Mouse (Mus musculus) lung, adult 2 months (tissue): ENCODE measurements around the gene Epha1. TPM values are rescaled to one million over a fixed set of nuclear protein-coding genes. Genes with fewer than 3 reads are reported as not detected.

ENCODE experiments used
- DNase-seq: peaks from one replicate; pipeline ENCODE4 v3.0.0; 2022
- H3K4me1 ChIP-seq: fragments of 200-500 bp; 2 replicates; pipeline ENCODE4 v1.6.1; 2011; ENCODE audit warnings: low read length; ENCODE audit not compliant: control insufficient read depth, insufficient read depth
- H3K4me3 ChIP-seq: fragments of 200-500 bp; replicated peaks from 2 replicates; pipeline ENCODE3; 2011; ENCODE audit warnings: low read depth, mild to moderate bottlenecking, control low read depth, low read length; ENCODE audit errors: extremely low read depth
- CTCF ChIP-seq: fragments of 200-500 bp; IDR thresholded peaks from 2 replicates; pipeline ENCODE4 v1.5.1; 2011; ENCODE audit warnings: mild to moderate bottlenecking, low read length, control low read depth; ENCODE audit not compliant: insufficient read depth
- POLR2A ChIP-seq: fragments of 200-500 bp; IDR thresholded peaks from 2 replicates; pipeline ENCODE4 v1.6.1; 2011; ENCODE audit warnings: low read depth, mild to moderate bottlenecking, control low read depth, low read length, borderline replicate concordance; ENCODE audit errors: extremely low read depth
- WGBS: fragments of 180-500 bp; shearing (Covaris S2); methylation state at CpG from one replicate; pipeline ENCODE4 v1.1.7; 2018; 5-methylcytosine and 5-hydroxymethylcytosine counted together
- polyA plus RNA-seq: library from polyadenylated mRNA; depleted of rRNA; stranded (reverse); fragments of >200 nt; gene quantifications from 2 replicates; pipeline ENCODE4 v1.2.3, GENCODE M21; 2012; rRNA removed

Epha1 gene
- 22.4 and 26.7 TPM in 2 replicates for polyA plus RNA-seq

DNA sequence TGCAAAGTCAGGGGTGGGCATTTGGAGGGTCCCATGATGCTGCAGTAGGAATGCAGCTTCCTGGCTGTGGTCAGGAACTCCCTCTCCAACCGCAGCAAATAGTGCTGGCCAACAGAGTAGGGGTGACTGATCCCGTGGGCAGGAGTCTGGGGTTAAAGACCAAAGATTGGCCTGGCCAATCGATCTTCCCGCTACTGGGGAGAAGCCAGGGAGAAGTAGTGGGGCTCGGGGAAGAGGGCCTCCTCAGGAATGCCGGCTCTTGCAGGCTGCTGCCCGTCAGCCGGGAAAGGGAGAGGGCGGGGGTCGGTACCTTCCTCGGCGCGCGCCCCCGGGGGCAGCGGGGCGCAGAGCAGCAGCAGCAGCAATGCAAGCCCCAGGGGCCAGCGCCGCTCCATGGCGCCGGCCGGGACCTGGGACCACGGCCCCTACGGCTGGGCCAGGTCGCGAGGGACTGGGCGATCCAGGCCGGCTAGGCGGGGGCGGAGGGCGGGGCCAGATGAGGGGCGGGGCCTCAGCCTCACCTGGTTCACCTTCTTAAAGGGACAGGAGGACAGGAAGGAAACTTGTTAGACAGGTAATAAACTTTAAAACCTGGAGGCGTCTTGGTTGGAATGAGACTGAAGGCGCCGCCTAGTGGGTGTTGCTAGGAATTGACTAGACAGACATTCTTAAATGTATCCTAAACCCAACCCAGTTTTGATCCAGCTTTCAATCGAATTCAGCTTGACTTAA lies at the start of gene Epha1:
Epha1 (minus strand) TSS at position 453 of the 732 bp plus-strand sequence.
- 2% methylated on average over 36 of the region's 36 CpGs for WGBS
- H3K4me1 ChIP-seq, result peaks cover 10% of the 10 kb centered on the region
- DNase-seq, result peak; percentile 78
- H3K4me3 ChIP-seq, result peak within 1 kb of the TSS; percentile 44
- TF ChIP-seq CTCF (peak; percentile 15; the same call in 1 of the 2 replicates), POLR2A (no peak)

DNA sequence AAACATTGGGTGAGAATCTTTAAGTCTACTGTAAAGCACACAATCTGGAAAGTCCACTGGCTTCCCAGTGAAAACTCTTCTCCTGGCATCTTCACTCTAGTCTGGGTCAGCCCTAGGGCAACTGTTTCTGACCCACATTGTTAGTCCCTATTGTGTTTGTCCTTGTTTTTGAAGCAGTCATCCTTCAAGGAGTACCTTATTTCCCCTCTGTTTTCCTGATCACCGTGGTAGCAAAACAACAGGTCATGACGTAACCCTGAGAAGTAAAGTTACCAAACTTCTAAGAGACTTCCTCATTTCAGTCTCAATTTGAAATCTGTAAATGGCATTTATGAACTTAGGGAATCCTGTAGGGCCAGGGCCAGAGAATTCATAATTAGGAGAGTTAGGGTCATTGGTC lies 48.4 kb upstream of the Epha1 start:
- no peak for DNase-seq
- Histone ChIP-seq H3K4me1 (no peaks in the 10 kb centered on the region), H3K4me3 (no peak overlapping the region)
- TF ChIP-seq POLR2A (no peak), CTCF (no peak)
- WGBS, result 49% methylated on average over 2 of the region's 2 CpGs

DNA sequence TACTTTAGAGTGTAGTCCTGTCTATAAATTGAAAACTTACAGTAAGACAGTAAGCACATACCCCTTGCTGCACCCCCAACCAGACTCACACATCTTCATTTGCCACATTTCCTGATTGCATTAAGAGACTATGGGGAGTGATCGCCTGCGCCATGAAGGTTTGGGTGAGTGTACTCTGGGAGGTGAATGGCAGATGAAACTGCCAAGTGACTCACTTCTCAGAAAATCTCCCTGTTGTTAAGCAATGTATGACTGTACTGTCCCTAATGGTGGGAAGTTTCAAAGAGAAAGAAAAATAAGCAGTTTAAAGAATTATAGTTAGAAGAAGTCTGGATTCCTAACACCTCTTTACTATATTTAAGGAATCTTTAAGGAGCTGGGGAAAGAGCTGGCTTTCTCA lies 46.4 kb upstream of the Epha1 start:
- no peaks in the 10 kb centered on the region for H3K4me1 ChIP-seq
- DNase-seq, result no peak
- no peak overlapping the region for H3K4me3 ChIP-seq
- WGBS, result 82% methylated on average over 2 of the region's 2 CpGs
- TF ChIP-seq CTCF (no peak), POLR2A (no peak)

DNA sequence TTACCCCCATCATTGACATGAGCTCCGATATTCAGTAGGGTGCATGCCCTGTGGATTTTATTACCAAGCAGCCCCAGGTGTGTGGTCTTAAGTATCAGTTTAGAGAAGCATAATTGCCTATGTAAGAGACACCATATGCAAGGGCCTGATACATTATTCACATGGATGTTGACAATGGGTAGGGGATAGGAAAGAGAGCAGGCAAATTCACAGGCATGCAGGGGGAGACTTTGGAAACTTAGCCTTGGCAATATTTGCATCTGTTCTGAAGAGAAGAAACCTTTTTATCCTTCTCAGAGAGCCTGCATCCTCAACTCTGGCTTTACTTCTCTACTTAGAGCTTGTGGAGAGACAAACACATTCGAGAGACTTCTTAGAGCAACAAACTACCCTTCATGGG lies 32.1 kb upstream of the Epha1 start, which contains the start of gene Tas2r135:
Tas2r135 (plus strand) TSS at position 301 of the 400 bp plus-strand sequence.
- TF ChIP-seq POLR2A (no peak), CTCF (no peak)
- Histone ChIP-seq H3K4me3 (no peak within 1 kb of the TSS), H3K4me1 (no peaks in the 10 kb centered on the region)
- WGBS, result 74% methylated on average over 2 of the region's 2 CpGs
- DNase-seq, result no peak

DNA sequence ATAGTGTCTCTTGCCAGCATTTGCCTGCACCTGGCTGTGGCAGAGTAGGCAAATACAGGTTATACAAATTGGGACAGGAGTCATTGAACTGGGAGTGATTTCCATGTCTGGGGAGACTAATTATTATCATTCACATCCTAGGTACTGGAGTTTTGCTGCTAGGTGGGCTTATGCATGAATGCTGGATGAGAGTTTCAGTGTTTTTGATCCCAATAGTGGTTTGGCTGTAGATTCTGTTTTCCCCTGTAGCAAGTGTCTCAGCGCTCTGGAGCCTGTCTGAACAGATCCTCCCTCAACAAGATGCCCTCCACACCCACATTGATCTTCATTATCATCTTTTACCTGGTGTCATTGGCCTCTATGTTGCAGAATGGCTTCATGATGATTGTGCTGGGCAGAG lies 26.9 kb upstream of the Epha1 start, which contains the start of gene Tas2r143:
Tas2r143 (plus strand) TSS at position 301 of the 400 bp plus-strand sequence.
- 100% methylated on average over 1 of the region's 1 CpGs for WGBS

DNA sequence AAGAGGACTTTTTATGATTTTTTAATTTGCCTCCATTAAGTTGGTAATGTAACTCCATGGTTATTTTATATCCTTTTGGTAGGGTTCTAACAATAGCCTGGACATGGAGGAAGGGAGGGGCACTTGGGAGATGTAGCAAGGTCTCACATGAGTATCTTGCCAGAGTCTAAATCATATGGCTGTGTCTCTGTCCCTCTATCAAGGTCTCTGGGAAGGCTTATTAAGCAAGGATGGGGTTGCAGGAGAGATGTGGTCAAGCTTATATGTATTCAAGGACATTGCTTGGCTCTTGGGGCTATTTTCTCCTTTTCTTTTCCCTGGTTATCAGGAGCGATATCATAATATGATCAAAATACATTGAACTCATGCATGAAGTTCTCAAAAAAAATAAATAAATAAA lies 25.9 kb upstream of the Epha1 start:
- Histone ChIP-seq H3K4me1 (peaks cover 6% of the 10 kb centered on the region), H3K4me3 (no peak overlapping the region)
- 100% methylated on average over 1 of the region's 1 CpGs for WGBS
- TF ChIP-seq POLR2A, result no peak
- no peak for DNase-seq

More for the DNA sequence above, 26.9 kb upstream of the Epha1 start, which contains the start of gene Tas2r143:
- TF ChIP-seq CTCF (no peak), POLR2A (no peak)
- H3K4me3 ChIP-seq, result no peak within 1 kb of the TSS
- no peak for DNase-seq
- peaks cover 6% of the 10 kb centered on the region for H3K4me1 ChIP-seq

DNA sequence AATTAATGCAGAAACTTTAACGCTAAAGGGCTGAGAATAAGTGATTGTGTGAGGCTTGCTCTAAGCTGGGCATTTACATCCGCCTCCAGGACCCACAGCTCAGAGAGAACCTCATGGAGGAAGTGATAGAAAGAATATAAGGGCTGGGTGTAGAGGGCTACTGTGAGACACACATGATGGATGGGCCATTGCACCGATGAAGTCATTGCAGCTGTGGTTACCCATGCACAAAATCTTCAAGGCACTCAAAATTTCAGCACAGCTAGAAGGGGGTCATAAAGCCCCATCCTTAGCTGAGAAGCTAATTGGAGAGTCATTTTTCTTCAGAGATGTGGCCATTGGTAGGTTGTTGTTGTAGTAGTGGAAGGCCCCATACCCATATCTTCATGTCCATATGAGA lies 25.2 kb upstream of the Epha1 start:
- Histone ChIP-seq H3K4me1 (peaks cover 6% of the 10 kb centered on the region), H3K4me3 (no peak overlapping the region)
- no peak for DNase-seq
- WGBS, result 71% methylated on average over 3 of the region's 3 CpGs
- TF ChIP-seq CTCF (no peak), POLR2A (no peak)

DNA sequence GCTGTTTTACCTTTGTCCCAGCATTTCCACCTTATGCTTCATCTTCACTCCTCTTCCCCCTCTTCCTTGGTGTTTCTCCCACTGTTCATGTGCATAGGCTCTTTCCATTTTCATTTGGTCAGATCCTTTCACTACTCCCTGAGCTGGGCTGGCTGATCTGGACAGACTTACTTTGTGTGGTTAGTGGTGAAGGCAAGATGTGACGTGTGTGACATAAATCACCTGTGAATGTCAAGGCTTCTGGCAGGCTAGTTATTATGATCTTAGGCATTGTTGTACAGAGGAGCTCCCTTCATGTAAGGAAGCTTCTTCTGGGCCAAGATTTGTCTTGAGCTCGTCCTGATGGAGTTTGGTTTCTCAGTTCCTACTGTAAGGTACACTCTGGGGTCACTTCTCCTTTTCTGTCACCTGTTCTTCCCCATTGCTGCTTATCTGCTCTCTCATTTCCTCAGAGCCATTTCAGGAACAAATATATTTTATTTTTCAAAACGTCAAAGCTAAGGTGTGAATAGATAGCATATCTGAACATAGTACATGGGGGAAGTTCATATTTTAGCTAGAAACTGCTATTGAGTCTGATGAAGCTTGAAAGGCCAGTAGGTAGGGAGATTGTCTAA lies 24.1 kb upstream of the Epha1 start:
- no peak for TF ChIP-seq CTCF
- no peak for TF ChIP-seq POLR2A
- no peak for DNase-seq
- peaks cover 6% of the 10 kb centered on the region for H3K4me1 ChIP-seq
- WGBS, result 41% methylated on average over 3 of the region's 3 CpGs
- H3K4me3 ChIP-seq, result no peak overlapping the region

DNA sequence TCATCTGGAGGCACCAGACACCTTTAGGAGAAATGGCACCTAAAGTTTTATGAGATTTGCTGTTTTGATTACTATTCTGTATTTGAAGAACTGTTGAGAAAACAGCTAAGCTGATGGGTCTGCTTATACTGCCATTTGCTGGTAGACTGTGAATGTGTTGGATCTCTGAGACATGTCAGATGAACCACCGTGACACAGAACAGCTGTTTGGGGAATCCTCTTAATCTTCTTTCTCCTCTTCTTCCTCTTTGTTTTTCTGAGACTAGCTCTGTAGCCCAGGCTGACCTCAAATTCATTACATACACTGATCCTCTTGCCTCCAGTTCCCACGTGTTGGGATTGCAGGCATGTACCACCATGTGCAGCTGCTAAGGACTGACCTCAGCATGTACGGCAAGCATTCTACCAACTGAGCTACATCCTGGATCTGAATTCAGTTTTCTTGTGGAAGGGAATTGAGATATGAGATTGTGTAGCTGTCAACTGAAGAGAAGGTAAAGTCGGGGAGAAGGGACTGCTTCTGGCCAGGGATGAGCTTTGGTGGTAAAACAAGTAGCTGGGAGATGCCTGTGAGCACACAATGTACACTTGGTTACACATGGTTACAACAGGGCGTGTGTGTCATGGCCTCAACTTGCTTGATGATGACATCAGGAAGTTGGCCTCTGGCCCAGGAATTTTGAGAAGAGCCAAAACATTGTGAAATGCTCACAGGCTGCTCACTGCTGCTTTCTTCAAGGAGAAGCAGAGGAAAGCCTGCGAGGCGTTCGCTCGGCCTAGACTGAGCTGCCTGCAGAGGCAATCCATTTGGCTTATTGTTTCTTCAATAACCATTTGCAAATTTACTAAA lies 23.1 kb upstream of the Epha1 start:
- peak; percentile 83 for DNase-seq

More for the DNA sequence above, 23.1 kb upstream of the Epha1 start:
- 25% methylated on average over 9 of the region's 9 CpGs for WGBS
- TF ChIP-seq CTCF, result no peak
- TF ChIP-seq POLR2A, result peak; percentile 33; the same call in 1 of the 2 replicates
- Histone ChIP-seq H3K4me1 (peaks cover 6% of the 10 kb centered on the region), H3K4me3 (no peak overlapping the region)
